In genomic region chr9:96399425-96399878, GRCm38 (mm10) we compare ENCODE assay signal across 11 mouse cellular contexts. TPM values are rescaled to one million over a fixed set of nuclear protein-coding genes. Genes with fewer than 3 reads are reported as not detected.
DNase-seq lines count a peak whose midpoint lies in the region; ATAC-seq and TF ChIP-seq lines count a peak whose summit lies in the region.
"Had no signal": no experiment of that assay in that cellular context is flagged by ENCODE, and none has a peak within 500 bp of the region (broad histone marks: within the 10 kb centered on the region; RNA-seq: fewer than 3 reads in every experiment).

No protein-coding gene starts in this region.

- no peak for TF ChIP-seq POLR2A in ES-Bruce4 (IDR thresholded peaks at IDR 0.05; ENCODE audit: insufficient read depth, low read length)

- H3K4me1 ChIP-seq in kidney, embryonic 15.5 days: peaks cover 22% of the 10 kb centered on the region
- peaks cover 4% of the 10 kb centered on the region; the same call in 1 of the 2 replicates for H3K4me1 ChIP-seq in kidney, embryonic 16.5 days (ENCODE audit: insufficient read depth, low read length)
- peaks cover 4% of the 10 kb centered on the region for H3K4me1 ChIP-seq in ES-Bruce4 (ENCODE audit: control insufficient read depth, insufficient read depth, low read length)
- H3K4me1 ChIP-seq in stomach, embryonic 15.5 days: peaks cover 6% of the 10 kb centered on the region; the same call in 1 of the 2 replicates
- no peaks in the 10 kb centered on the region for H3K4me1 ChIP-seq in hindbrain, embryonic 16.5 days (ENCODE audit: control insufficient read depth, insufficient read depth, low read depth, low read length)
- H3K4me1 ChIP-seq: neural tube, embryonic 13.5 days had no signal

- no peaks in the 10 kb centered on the region for H3K9me3 ChIP-seq in kidney, embryonic 15.5 days (replicated peaks)
- no peaks in the 10 kb centered on the region for H3K9me3 ChIP-seq in kidney, embryonic 16.5 days (ENCODE audit: low read length)
- no peaks in the 10 kb centered on the region for H3K9me3 ChIP-seq in ES-Bruce4 (replicated peaks; ENCODE audit: control insufficient read depth, insufficient read depth, low read length, poor library complexity, severe bottlenecking)
- no peaks in the 10 kb centered on the region for H3K9me3 ChIP-seq in stomach, embryonic 15.5 days
- no peaks in the 10 kb centered on the region for H3K9me3 ChIP-seq in hindbrain, embryonic 16.5 days (ENCODE audit: control insufficient read depth, low read length)
- H3K9me3 ChIP-seq: forebrain, embryonic 15.5 days; neural tube, embryonic 13.5 days had no signal

- TF ChIP-seq CTCF in ES-Bruce4 (IDR thresholded peaks at IDR 0.05; ENCODE audit: low read depth, low read length): no peak

- no peak overlapping the region for H3K4me2 ChIP-seq in kidney, embryonic 15.5 days
- no peak overlapping the region for H3K4me2 ChIP-seq in kidney, embryonic 16.5 days (replicated peaks; ENCODE audit: low read depth, low read length)
- no peak overlapping the region for H3K4me2 ChIP-seq in stomach, embryonic 15.5 days
- no peak overlapping the region for H3K4me2 ChIP-seq in hindbrain, embryonic 16.5 days (ENCODE audit: low read length)
- H3K4me2 ChIP-seq: forebrain, embryonic 15.5 days; neural tube, embryonic 13.5 days had no signal

- no peaks in the 10 kb centered on the region for H3K27me3 ChIP-seq in kidney, embryonic 15.5 days
- no peaks in the 10 kb centered on the region for H3K27me3 ChIP-seq in kidney, embryonic 16.5 days (ENCODE audit: insufficient read depth, low read length)
- H3K27me3 ChIP-seq in ES-Bruce4 (ENCODE audit: control insufficient read depth, insufficient read depth, low read length, poor library complexity, severe bottlenecking): no peaks in the 10 kb centered on the region
- no peaks in the 10 kb centered on the region for H3K27me3 ChIP-seq in stomach, embryonic 15.5 days (replicated peaks)
- no peaks in the 10 kb centered on the region for H3K27me3 ChIP-seq in hindbrain, embryonic 16.5 days (replicated peaks; ENCODE audit: control insufficient read depth, insufficient read depth, low read length)
- H3K27me3 ChIP-seq: forebrain, embryonic 15.5 days; neural tube, embryonic 13.5 days had no signal

- peak; percentile 76 for DNase-seq in induced T-regulatory cell, adult 2 months (ENCODE audit: low read depth)
- DNase-seq in layer of hippocampus, adult 11-12 months (ENCODE audit: low spot score): no peak
- DNase-seq in adrenal gland, adult 18-20 months (ENCODE audit: low spot score in 2 of 2): no peak
- DNase-seq: kidney, adult 2 months had no signal

- TF ChIP-seq EP300 in ES-Bruce4 (IDR thresholded peaks at IDR 0.05; ENCODE audit: insufficient read depth, low read depth, low read length): no peak

- ATAC-seq in kidney, embryonic 15.5 days (replicated peaks; ENCODE audit: low FRiP score): no peak
- no peak for ATAC-seq in kidney, embryonic 16.5 days (ENCODE audit: low FRiP score, low TSS enrichment)
- ATAC-seq in stomach, embryonic 15.5 days (ENCODE audit: insufficient read depth, low FRiP score, low read depth): no peak
- ATAC-seq in hindbrain, embryonic 16.5 days: no peak
- ATAC-seq: forebrain, embryonic 15.5 days had no signal

- H3K36me3 ChIP-seq in kidney, embryonic 15.5 days: no peaks in the 10 kb centered on the region
- no peaks in the 10 kb centered on the region for H3K36me3 ChIP-seq in kidney, embryonic 16.5 days (ENCODE audit: insufficient read depth, low read length)
- H3K36me3 ChIP-seq in ES-Bruce4 (ENCODE audit: control insufficient read depth, insufficient read depth, low read length, poor library complexity, severe bottlenecking): no peaks in the 10 kb centered on the region
- H3K36me3 ChIP-seq in stomach, embryonic 15.5 days: no peaks in the 10 kb centered on the region
- no peaks in the 10 kb centered on the region for H3K36me3 ChIP-seq in hindbrain, embryonic 16.5 days (ENCODE audit: control insufficient read depth, insufficient read depth, low read length)
- H3K36me3 ChIP-seq: forebrain, embryonic 15.5 days; neural tube, embryonic 13.5 days had no signal

- H3K4me3 ChIP-seq in kidney, embryonic 15.5 days (replicated peaks): no peak overlapping the region
- no peak overlapping the region for H3K4me3 ChIP-seq in kidney, embryonic 16.5 days (ENCODE audit: low read length)
- no peak overlapping the region for H3K4me3 ChIP-seq in ES-Bruce4 (ENCODE audit: low read depth, low read length)
- H3K4me3 ChIP-seq in stomach, embryonic 15.5 days (replicated peaks): no peak overlapping the region
- no peak overlapping the region for H3K4me3 ChIP-seq in hindbrain, embryonic 16.5 days (ENCODE audit: low read length)
- H3K4me3 ChIP-seq: forebrain, embryonic 15.5 days; neural tube, embryonic 13.5 days had no signal

- 59% methylated on average over 6 of the region's 6 CpGs for WGBS in kidney, embryonic 15.5 days
- WGBS in kidney, embryonic 16.5 days: 68% methylated on average over 6 of the region's 6 CpGs
- 68% methylated on average over 6 of the region's 6 CpGs for WGBS in stomach, embryonic 15.5 days
- WGBS in hindbrain, embryonic 16.5 days: 76% methylated on average over 6 of the region's 6 CpGs

- peak overlapping the region; percentile 30 for H3K27ac ChIP-seq in kidney, embryonic 15.5 days
- H3K27ac ChIP-seq in kidney, embryonic 16.5 days (ENCODE audit: low read length): no peak overlapping the region
- H3K27ac ChIP-seq in ES-Bruce4 (ENCODE audit: insufficient read depth, low read length): no peak overlapping the region
- H3K27ac ChIP-seq in stomach, embryonic 15.5 days: peak overlapping the region; percentile 23; the same call in 1 of the 2 replicates
- H3K27ac ChIP-seq in hindbrain, embryonic 16.5 days (ENCODE audit: low read depth, low read length): no peak overlapping the region
- H3K27ac ChIP-seq: forebrain, embryonic 15.5 days; neural tube, embryonic 13.5 days had no signal

- H3K9ac ChIP-seq in kidney, embryonic 15.5 days: no peak overlapping the region
- no peak overlapping the region for H3K9ac ChIP-seq in kidney, embryonic 16.5 days (replicated peaks; ENCODE audit: low read length)
- peak overlapping the region; percentile 63; the same call in 1 of the 2 replicates for H3K9ac ChIP-seq in ES-Bruce4 (ENCODE audit: low read depth, poor library complexity, severe bottlenecking)
- H3K9ac ChIP-seq in stomach, embryonic 15.5 days: no peak overlapping the region
- no peak overlapping the region for H3K9ac ChIP-seq in hindbrain, embryonic 16.5 days (ENCODE audit: low read depth, low read length)
- H3K9ac ChIP-seq: forebrain, embryonic 15.5 days; neural tube, embryonic 13.5 days had no signal

RNA-seq across cellular contexts. Expression of gene Atp1b3, which starts 35.2 kb away (rescaled TPM):
- polyA plus RNA-seq in kidney, embryonic 15.5 days (2015; fragmentation: Nextera tagmentation; extraction: Ambion mirVana): 172 and 186 TPM in 2 replicates
- 178 and 186 TPM in 2 replicates for polyA plus RNA-seq in kidney, embryonic 16.5 days (2015; fragmentation: Nextera tagmentation; extraction: Ambion mirVana)
- 133 and 146 TPM in 2 replicates for polyA plus RNA-seq in ES-Bruce4 (2011; ENCODE audit: insufficient read depth, insufficient read length, low read depth, missing spikeins)
- 164 and 165 TPM in 2 replicates for polyA plus RNA-seq in stomach, embryonic 15.5 days (2015; fragmentation: Nextera tagmentation; extraction: Ambion mirVana)
- 100 to 1,000 TPM; 169 to 187 TPM for total RNA-seq in adrenal gland, adult 18-20 months (2021)
- 193 and 199 TPM in 2 replicates for polyA plus RNA-seq in hindbrain, embryonic 16.5 days (2015; fragmentation: Nextera tagmentation; extraction: Ambion mirVana)

Comparison
In these comparisons a context has a peak if more than half of its experiments do, and no peak if none do; other contexts are left out.
1. H3K27ac ChIP-seq: peak in kidney, embryonic 15.5 days (single experiment) and stomach, embryonic 15.5 days (single experiment); none in kidney, embryonic 16.5 days (single experiment), ES-Bruce4 (single experiment) and hindbrain, embryonic 16.5 days (single experiment).